9 mouse cellular contexts compared by ENCODE assay signal in the genomic region with DNA sequence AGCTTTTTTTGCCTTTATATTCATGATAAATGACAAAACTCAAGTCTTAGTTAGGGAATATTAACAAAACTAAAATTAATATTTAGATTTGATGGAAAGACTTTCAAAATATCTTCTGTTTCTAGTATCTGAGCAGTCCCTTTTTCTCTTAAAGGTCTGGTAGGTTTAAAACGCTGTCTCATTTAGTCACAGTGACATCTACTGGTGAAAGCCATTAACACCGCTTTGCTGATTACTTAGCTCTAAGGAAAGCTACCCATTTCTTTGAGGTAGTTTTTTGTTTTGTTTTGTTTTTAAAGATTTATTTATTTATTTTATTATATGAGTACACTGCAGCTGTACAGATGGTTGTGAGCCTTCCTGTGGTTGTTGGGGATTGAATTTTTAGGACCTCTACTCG. TPM values are rescaled to one million over a fixed set of nuclear protein-coding genes. Genes with fewer than 3 reads are reported as not detected.
DNase-seq lines count a peak whose midpoint lies in the region; ATAC-seq and TF ChIP-seq lines count a peak whose summit lies in the region.
"Had no signal": no experiment of that assay in that cellular context is flagged by ENCODE, and none has a peak within 500 bp of the region (broad histone marks: within the 10 kb centered on the region; RNA-seq: fewer than 3 reads in every experiment).

No protein-coding gene starts in this region.

- 51% methylated on average over 3 of the region's 3 CpGs for WGBS in lung, postnatal 0 days
- WGBS in forebrain, embryonic 16.5 days = 54% methylated on average over 3 of the region's 3 CpGs
- WGBS in forebrain, embryonic 13.5 days = 57% methylated on average over 3 of the region's 3 CpGs

- no peaks in the 10 kb centered on the region for H3K36me3 ChIP-seq in lung, postnatal 0 days (ENCODE audit: insufficient read depth, low read length)
- 0 out of 2 replicates have a peak, but pooled peaks cover 5% of the 10 kb centered on the region for H3K36me3 ChIP-seq in forebrain, embryonic 16.5 days (ENCODE audit: control insufficient read depth, insufficient read depth)
- peaks cover 39% of the 10 kb centered on the region for H3K36me3 ChIP-seq in forebrain, embryonic 13.5 days (ENCODE audit: poor library complexity, severe bottlenecking)

- no peak overlapping the region for H3K4me2 ChIP-seq in lung, postnatal 0 days (replicated peaks; ENCODE audit: low read depth, low read length)
- no peak overlapping the region for H3K4me2 ChIP-seq in forebrain, embryonic 16.5 days (ENCODE audit: low read length)
- H3K4me2 ChIP-seq in forebrain, embryonic 13.5 days = no peak overlapping the region
- H3K4me2 ChIP-seq: midbrain, embryonic 12.5 days had no signal

- no peak overlapping the region for H3K27ac ChIP-seq in lung, postnatal 0 days (ENCODE audit: low read length)
- no peak overlapping the region for H3K27ac ChIP-seq in forebrain, embryonic 16.5 days (ENCODE audit: low read length)
- no peak overlapping the region for H3K27ac ChIP-seq in forebrain, embryonic 13.5 days
- H3K27ac ChIP-seq: midbrain, embryonic 12.5 days had no signal

- no peak for TF ChIP-seq EP300 in lung, postnatal 0 days (IDR thresholded peaks at IDR 0.05)

- no peak overlapping the region for H3K9ac ChIP-seq in lung, postnatal 0 days (replicated peaks; ENCODE audit: low read depth)
- no peak overlapping the region for H3K9ac ChIP-seq in forebrain, embryonic 16.5 days (replicated peaks; ENCODE audit: low read depth, low read length)
- no peak overlapping the region for H3K9ac ChIP-seq in forebrain, embryonic 13.5 days
- H3K9ac ChIP-seq: midbrain, embryonic 12.5 days had no signal

- no peak for ATAC-seq in lung, postnatal 0 days
- ATAC-seq in forebrain, embryonic 16.5 days = no peak
- ATAC-seq in forebrain, embryonic 13.5 days = no peak

- no peak overlapping the region for H3K4me3 ChIP-seq in lung, postnatal 0 days (ENCODE audit: low read depth, low read length)
- H3K4me3 ChIP-seq in forebrain, embryonic 16.5 days (replicated peaks; ENCODE audit: low read length) = no peak overlapping the region
- no peak overlapping the region for H3K4me3 ChIP-seq in forebrain, embryonic 13.5 days
- H3K4me3 ChIP-seq: midbrain, embryonic 12.5 days had no signal

- TF ChIP-seq CTCF in lung, postnatal 0 days (IDR thresholded peaks at IDR 0.05) = peak; percentile 74

- H3K9me3 ChIP-seq in lung, postnatal 0 days (ENCODE audit: low read length) = no peaks in the 10 kb centered on the region
- no peaks in the 10 kb centered on the region for H3K9me3 ChIP-seq in forebrain, embryonic 16.5 days (ENCODE audit: control insufficient read depth, low read length)
- H3K9me3 ChIP-seq in forebrain, embryonic 13.5 days (replicated peaks) = no peaks in the 10 kb centered on the region
- H3K9me3 ChIP-seq: midbrain, embryonic 12.5 days had no signal

- H3K4me1 ChIP-seq in lung, postnatal 0 days (ENCODE audit: insufficient read depth, low read depth, low read length) = no peaks in the 10 kb centered on the region
- no peaks in the 10 kb centered on the region; the same call in 1 of the 2 replicates for H3K4me1 ChIP-seq in forebrain, embryonic 16.5 days (replicated peaks; ENCODE audit: control insufficient read depth, insufficient read depth, low read length)
- H3K4me1 ChIP-seq in forebrain, embryonic 13.5 days = no peaks in the 10 kb centered on the region
- H3K4me1 ChIP-seq: midbrain, embryonic 12.5 days had no signal

- DNase-seq in heart, adult 8-10 months (ENCODE audit: low spot score) = peak; percentile 69
- DNase-seq in heart, adult 11 months = no peak
- DNase-seq in right cerebral cortex, adult 2 months (ENCODE audit: low spot score in 2 of 2) = peak; percentile 28 to 45
- no peak for DNase-seq in right cerebral cortex, postnatal 36 days (ENCODE audit: low spot score in 2 of 2)
- peak; percentile 88 for DNase-seq in adipocyte (ENCODE audit: low spot score)
- DNase-seq in lung, postnatal 0 days (ENCODE audit: low spot score) = peak; percentile 87

- no peaks in the 10 kb centered on the region for H3K27me3 ChIP-seq in lung, postnatal 0 days (replicated peaks; ENCODE audit: insufficient read depth, low read length)
- H3K27me3 ChIP-seq in forebrain, embryonic 16.5 days (replicated peaks; ENCODE audit: control insufficient read depth, insufficient read depth, low read length) = no peaks in the 10 kb centered on the region
- no peaks in the 10 kb centered on the region for H3K27me3 ChIP-seq in forebrain, embryonic 13.5 days
- H3K27me3 ChIP-seq: midbrain, embryonic 12.5 days had no signal

RNA-seq across cellular contexts. Expression of a gene that starts 15.5 kb away (rescaled TPM):
- 10 to 100 TPM; 31.8 to 43.8 (median 38.7) TPM for total RNA-seq in heart, adult 8-10 months (2022)
- polyA plus RNA-seq in lung, postnatal 0 days (2015; fragmentation: Nextera tagmentation; extraction: Ambion mirVana) = 7.3 and 8.6 TPM in 2 replicates
- polyA plus RNA-seq in forebrain, embryonic 16.5 days (2015; fragmentation: Nextera tagmentation; extraction: Ambion mirVana) = 5.0 and 5.9 TPM in 2 replicates
- polyA plus RNA-seq in forebrain, embryonic 13.5 days (2015; fragmentation: Nextera tagmentation; extraction: Ambion mirVana) = 7.0 and 8.1 TPM in 2 replicates

RNA-seq across cellular contexts. Expression of a gene that starts 23.7 kb away (rescaled TPM):
- total RNA-seq in heart, adult 8-10 months (2022) = under 1 TPM; 0.19 to 1.00 (median 0.63) TPM
- polyA plus RNA-seq in lung, postnatal 0 days (2015; fragmentation: Nextera tagmentation; extraction: Ambion mirVana) = 8.3 and 11.0 TPM in 2 replicates
- 0.32 and 0.58 TPM in 2 replicates for polyA plus RNA-seq in forebrain, embryonic 16.5 days (2015; fragmentation: Nextera tagmentation; extraction: Ambion mirVana)
- 0.19 and 0.20 TPM in 2 replicates for polyA plus RNA-seq in forebrain, embryonic 13.5 days (2015; fragmentation: Nextera tagmentation; extraction: Ambion mirVana)
- polyA plus RNA-seq: midbrain, embryonic 12.5 days had no signal

RNA-seq across cellular contexts. Expression of a gene that starts 37.4 kb away (rescaled TPM):
- 10 to 100 TPM; 18.7 to 25.3 (median 22.0) TPM for total RNA-seq in heart, adult 8-10 months (2022)
- polyA plus RNA-seq in lung, postnatal 0 days (2015; fragmentation: Nextera tagmentation; extraction: Ambion mirVana) = 110 and 128 TPM in 2 replicates
- 79.0 and 80.9 TPM in 2 replicates for polyA plus RNA-seq in forebrain, embryonic 16.5 days (2015; fragmentation: Nextera tagmentation; extraction: Ambion mirVana)
- polyA plus RNA-seq in forebrain, embryonic 13.5 days (2015; fragmentation: Nextera tagmentation; extraction: Ambion mirVana) = 88.9 and 90.9 TPM in 2 replicates

RNA-seq across cellular contexts. Expression of a gene that starts 48.9 kb away (rescaled TPM):
- total RNA-seq in heart, adult 8-10 months (2022) = 100 to 1,000 TPM; 452 to 509 (median 465) TPM
- 154 and 157 TPM in 2 replicates for polyA plus RNA-seq in lung, postnatal 0 days (2015; fragmentation: Nextera tagmentation; extraction: Ambion mirVana)
- 144 and 149 TPM in 2 replicates for polyA plus RNA-seq in forebrain, embryonic 16.5 days (2015; fragmentation: Nextera tagmentation; extraction: Ambion mirVana)
- 198 and 212 TPM in 2 replicates for polyA plus RNA-seq in forebrain, embryonic 13.5 days (2015; fragmentation: Nextera tagmentation; extraction: Ambion mirVana)

RNA-seq across cellular contexts. Expression of a gene that starts 54.5 kb away (rescaled TPM):
- total RNA-seq in heart, adult 8-10 months (2022) = not detected
- not detected in 2 replicates for polyA plus RNA-seq in lung, postnatal 0 days (2015; fragmentation: Nextera tagmentation; extraction: Ambion mirVana)
- 0.38 and 1.1 TPM in 2 replicates for polyA plus RNA-seq in forebrain, embryonic 16.5 days (2015; fragmentation: Nextera tagmentation; extraction: Ambion mirVana)
- 0.15 and 0.18 TPM in 2 replicates for polyA plus RNA-seq in forebrain, embryonic 13.5 days (2015; fragmentation: Nextera tagmentation; extraction: Ambion mirVana)

Comparison
In these comparisons a context has a peak if more than half of its experiments do, and no peak if none do; other contexts are left out.
1. DNase-seq: peak in heart, adult 8-10 months (single experiment), right cerebral cortex, adult 2 months (2 of 2), adipocyte (single experiment) and lung, postnatal 0 days (single experiment); none in heart, adult 11 months (single experiment) and right cerebral cortex, postnatal 36 days (0 of 2).